In the genomic region with DNA sequence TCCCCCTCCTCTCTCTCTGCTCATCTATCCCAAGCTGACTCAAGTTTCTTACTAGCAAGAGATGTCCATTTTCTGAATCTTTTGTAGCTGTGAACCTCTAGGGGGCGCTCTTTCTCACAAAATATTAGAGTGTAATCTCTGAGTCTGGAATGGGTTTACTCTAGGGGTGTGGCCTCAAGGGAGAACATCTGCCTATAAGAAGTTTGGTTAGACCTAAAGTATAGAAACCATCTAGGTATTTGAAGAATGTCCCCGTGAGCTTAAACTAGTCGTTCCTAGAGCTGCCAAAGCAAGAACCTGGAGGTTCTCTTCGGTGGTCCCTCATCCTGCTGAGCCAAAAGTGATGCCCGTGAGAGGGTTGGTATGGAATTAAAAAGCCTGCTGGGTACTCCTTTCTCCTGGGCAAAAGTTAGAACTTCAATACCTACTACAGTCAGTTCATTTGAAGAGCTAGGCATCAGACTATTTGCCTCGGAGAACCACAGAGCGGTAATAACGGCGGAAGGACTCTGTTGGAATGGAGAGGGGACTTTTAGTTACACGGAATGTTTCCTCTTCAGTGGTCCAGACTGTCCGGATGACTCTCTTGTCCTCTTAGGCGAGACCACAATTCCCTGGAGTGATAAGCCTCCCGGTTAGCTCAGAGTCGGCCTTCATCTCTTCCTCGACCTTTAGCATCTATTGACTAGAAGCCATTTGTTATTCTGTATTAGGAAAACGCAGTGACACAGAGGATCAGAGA, we compare ENCODE assay signal across 8 mouse cellular contexts. TPM values are rescaled to one million over a fixed set of nuclear protein-coding genes. Genes with fewer than 3 reads are reported as not detected.
DNase-seq lines count a peak whose midpoint lies in the region; ATAC-seq and TF ChIP-seq lines count a peak whose summit lies in the region.

No protein-coding gene starts in this region.

- no peaks in the 10 kb centered on the region for H3K36me3 ChIP-seq in lung, postnatal 0 days (ENCODE audit: insufficient read depth, low read length)

- H3K9ac ChIP-seq in lung, postnatal 0 days (replicated peaks; ENCODE audit: low read depth): peak overlapping the region; percentile 41

- ATAC-seq in frontal cortex, adult (ENCODE audit: low TSS enrichment): peak; percentile 82
- peak; percentile 72 for ATAC-seq in lung, postnatal 0 days

- peak overlapping the region; percentile 75 for H3K4me2 ChIP-seq in lung, postnatal 0 days (replicated peaks; ENCODE audit: low read depth, low read length)

- WGBS in lung, postnatal 0 days: 7% methylated on average over 16 of the region's 16 CpGs

- peak overlapping the region; percentile 66 for H3K27ac ChIP-seq in lung, postnatal 0 days (ENCODE audit: low read length)

- no peaks in the 10 kb centered on the region for H3K27me3 ChIP-seq in lung, postnatal 0 days (replicated peaks; ENCODE audit: insufficient read depth, low read length)

- TF ChIP-seq EP300 in lung, postnatal 0 days (IDR thresholded peaks at IDR 0.05): no peak

- no peak for DNase-seq in frontal cortex, postnatal 14 days (ENCODE audit: low spot score in 2 of 2)
- DNase-seq in adrenal gland, postnatal 36 days: peak; percentile 46 to 82
- peak; percentile 61 for DNase-seq in fibroblast of lung, adult 2 months (ENCODE audit: low read depth)
- peak; percentile 65 to 74 for DNase-seq in heart, postnatal 36 days
- peak; percentile 14 to 74 for DNase-seq in layer of hippocampus, adult 18-20 months (ENCODE audit: low spot score in 2 of 2)
- peak; percentile 96 for DNase-seq in lung, postnatal 0 days (ENCODE audit: low spot score)
- DNase-seq in retina, embryonic 14.5 days (ENCODE audit: low spot score): peak; percentile 91

- H3K9me3 ChIP-seq in lung, postnatal 0 days (ENCODE audit: low read length): no peaks in the 10 kb centered on the region

- TF ChIP-seq CTCF in lung, postnatal 0 days (IDR thresholded peaks at IDR 0.05): peak; percentile 76

- intact Hi-C loops in heart, postnatal 36 days (cut with DNase I): loop anchor here (1.0 to 5.0 kb wide), 4 partner anchors 60 to 188 kb away; no protein-coding TSS in a partner anchor

- H3K4me3 ChIP-seq in lung, postnatal 0 days (ENCODE audit: low read depth, low read length): peak overlapping the region; percentile 51

- H3K4me1 ChIP-seq in lung, postnatal 0 days (ENCODE audit: insufficient read depth, low read depth, low read length): no peaks in the 10 kb centered on the region

RNA-seq across cellular contexts. Expression of gene Cped1, which starts 0.6 kb away (rescaled TPM):
- total RNA-seq in adrenal gland, postnatal 36 days (2021): 10 to 100 TPM; 34.3 to 43.2 TPM
- total RNA-seq in heart, postnatal 36 days (2021): 10 to 100 TPM; 22.1 to 22.2 TPM
- 1 to 10 TPM; 2.2 TPM for total RNA-seq in layer of hippocampus, adult 18-20 months (2021)
- 25.0 and 29.4 TPM in 2 replicates for polyA plus RNA-seq in lung, postnatal 0 days (2015; fragmentation: Nextera tagmentation; extraction: Ambion mirVana)

RNA-seq across cellular contexts. Expression of gene Ing3, which starts 35.8 kb away (rescaled TPM):
- 10 to 100 TPM; 19.1 to 25.2 TPM for total RNA-seq in adrenal gland, postnatal 36 days (2021)
- 10 to 100 TPM; 14.1 to 14.4 TPM for total RNA-seq in heart, postnatal 36 days (2021)
- total RNA-seq in layer of hippocampus, adult 18-20 months (2021): 10 to 100 TPM; 30.1 to 30.4 TPM
- polyA plus RNA-seq in lung, postnatal 0 days (2015; fragmentation: Nextera tagmentation; extraction: Ambion mirVana): 43.7 and 46.7 TPM in 2 replicates

Comparison
In these comparisons a context has a peak if more than half of its experiments do, and no peak if none do; other contexts are left out.
1. DNase-seq: peak in adrenal gland, postnatal 36 days (2 of 2), fibroblast of lung, adult 2 months (single experiment), heart, postnatal 36 days (2 of 2), layer of hippocampus, adult 18-20 months (2 of 2), lung, postnatal 0 days (single experiment) and retina, embryonic 14.5 days (single experiment); none in frontal cortex, postnatal 14 days (0 of 2).
2. RNA of gene Cped1, which starts 0.6 kb away (total RNA-seq): 34.3 to 43.2 TPM in adrenal gland, postnatal 36 days and 22.1 to 22.2 TPM in heart, postnatal 36 days; 2.2 TPM in layer of hippocampus, adult 18-20 months; every median in the first group is over 4 times any median in the second.